Mouse (Mus musculus): ENCODE data around the gene Clec5a. TPM values are rescaled to one million over a fixed set of nuclear protein-coding genes. Genes with fewer than 3 reads are reported as not detected.
"Not testable (repeated sequence)": the region's sequence is repeated elsewhere in the genome, so short reads cannot be mapped to it uniquely, and the experiment has no call there.

Clec5a gene
- polyA plus RNA-seq, 1 experiment = 1.2 TPM

GRCm38 (mm10) chr6:40610244-40610643, 24.6 kb upstream of the Clec5a start:
- 96% methylated on average over 8 of the region's 8 CpGs for whole genome bisulfite sequencing
- Histone ChIP-seq H3K4me1 (replicated peaks; ENCODE audit: control insufficient read depth, insufficient read depth, low read length) (no peaks in the 10 kb centered on the region), H3K27me3 (ENCODE audit: control insufficient read depth, insufficient read depth, low read length) (no peaks in the 10 kb centered on the region), H3K27ac (ENCODE audit: control insufficient read depth, insufficient read depth, low read length) (no peak overlapping the region), H3K4me3 (ENCODE audit: control insufficient read depth, insufficient read depth, low read length) (no peak overlapping the region), H3K36me3 (ENCODE audit: control insufficient read depth, insufficient read depth, low read length) (no peaks in the 10 kb centered on the region)
- TF ChIP-seq POLR2A (IDR thresholded peaks at IDR 0.05; ENCODE audit: control insufficient read depth, extremely low read depth, insufficient read depth, low read length, poor library complexity) = no peak
- no peak for TF ChIP-seq CTCF (IDR thresholded peaks at IDR 0.05; ENCODE audit: borderline replicate concordance, control insufficient read depth, extremely low read depth, insufficient read depth, low read length, poor library complexity)
- no peak for DNase-seq

DNA sequence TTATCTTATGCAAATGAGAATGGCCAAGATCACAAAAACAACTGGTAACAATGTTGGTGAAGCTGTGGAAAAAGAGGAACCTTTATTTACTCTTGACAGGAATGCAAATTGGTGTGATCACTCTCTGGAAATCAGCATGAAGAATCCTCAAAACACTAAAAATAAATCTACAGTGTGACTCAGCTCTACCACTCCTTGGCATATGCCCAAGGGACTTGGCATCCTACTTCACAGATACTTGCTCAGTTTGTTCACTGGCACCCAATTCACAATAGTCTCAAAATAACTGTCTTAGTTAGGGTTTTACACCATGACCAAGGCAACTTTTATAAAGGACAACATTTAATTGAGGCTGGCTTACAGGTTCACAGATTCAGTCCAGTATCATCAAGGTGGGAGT, 21.8 kb upstream of the Clec5a start:
- Histone ChIP-seq H3K27me3 (ENCODE audit: control insufficient read depth, insufficient read depth, low read length) (no peaks in the 10 kb centered on the region), H3K4me3 (ENCODE audit: control insufficient read depth, insufficient read depth, low read length) (no peak overlapping the region), H3K36me3 (ENCODE audit: control insufficient read depth, insufficient read depth, low read length) (no peaks in the 10 kb centered on the region), H3K4me1 (replicated peaks; ENCODE audit: control insufficient read depth, insufficient read depth, low read length) (no peaks in the 10 kb centered on the region), H3K27ac (ENCODE audit: control insufficient read depth, insufficient read depth, low read length) (no peak overlapping the region)
- no peak for TF ChIP-seq CTCF (IDR thresholded peaks at IDR 0.05; ENCODE audit: borderline replicate concordance, control insufficient read depth, extremely low read depth, insufficient read depth, low read length, poor library complexity)
- TF ChIP-seq POLR2A (IDR thresholded peaks at IDR 0.05; ENCODE audit: control insufficient read depth, extremely low read depth, insufficient read depth, low read length, poor library complexity) = no peak
- DNase-seq = no peak

DNA sequence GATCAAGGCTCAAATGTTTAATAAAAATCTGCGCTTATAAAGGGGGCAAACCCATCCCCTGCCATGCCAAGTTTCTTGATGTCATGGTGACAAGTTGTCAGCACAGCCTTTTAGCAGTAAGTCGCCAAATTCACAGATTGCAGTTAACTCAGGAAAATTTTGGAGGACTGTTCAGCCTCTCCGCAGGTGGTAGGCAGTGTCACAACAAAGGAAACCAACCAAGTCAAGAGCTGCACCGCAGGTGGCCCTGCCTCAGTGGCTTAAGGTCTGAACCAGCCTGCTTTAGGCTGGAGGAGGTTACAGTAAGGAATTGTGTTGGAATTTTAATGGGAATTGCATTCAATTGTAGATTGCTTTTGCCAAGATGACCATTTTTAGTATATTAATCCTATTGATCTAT, 12.9 kb upstream of the Clec5a start:
- DNase-seq; H3K36me3 ChIP-seq (ENCODE audit: control insufficient read depth, insufficient read depth, low read length); H3K27me3 ChIP-seq (ENCODE audit: control insufficient read depth, insufficient read depth, low read length); H3K27ac ChIP-seq (ENCODE audit: control insufficient read depth, insufficient read depth, low read length); H3K4me3 ChIP-seq (ENCODE audit: control insufficient read depth, insufficient read depth, low read length); H3K4me1 ChIP-seq (replicated peaks; ENCODE audit: control insufficient read depth, insufficient read depth, low read length): not testable (repeated sequence)
- WGBS = 78% methylated on average over 4 of the region's 4 CpGs

GRCm38 (mm10) chr6:40594804-40595550, 9.4 kb upstream of the Clec5a start:
- H3K4me3 ChIP-seq (ENCODE audit: control insufficient read depth, insufficient read depth, low read length) = no peak overlapping the region
- no peaks in the 10 kb centered on the region for H3K4me1 ChIP-seq (replicated peaks; ENCODE audit: control insufficient read depth, insufficient read depth, low read length)
- H3K27ac ChIP-seq (ENCODE audit: control insufficient read depth, insufficient read depth, low read length) = no peak overlapping the region
- no peaks in the 10 kb centered on the region for H3K27me3 ChIP-seq (ENCODE audit: control insufficient read depth, insufficient read depth, low read length)
- no peak for DNase-seq
- 26% methylated on average over 3 of the region's 3 CpGs for WGBS
- no peak for TF ChIP-seq CTCF (IDR thresholded peaks at IDR 0.05; ENCODE audit: borderline replicate concordance, control insufficient read depth, extremely low read depth, insufficient read depth, low read length, poor library complexity)
- no peak for TF ChIP-seq POLR2A (IDR thresholded peaks at IDR 0.05; ENCODE audit: control insufficient read depth, extremely low read depth, insufficient read depth, low read length, poor library complexity)
- H3K36me3 ChIP-seq (ENCODE audit: control insufficient read depth, insufficient read depth, low read length) = no peaks in the 10 kb centered on the region

DNA sequence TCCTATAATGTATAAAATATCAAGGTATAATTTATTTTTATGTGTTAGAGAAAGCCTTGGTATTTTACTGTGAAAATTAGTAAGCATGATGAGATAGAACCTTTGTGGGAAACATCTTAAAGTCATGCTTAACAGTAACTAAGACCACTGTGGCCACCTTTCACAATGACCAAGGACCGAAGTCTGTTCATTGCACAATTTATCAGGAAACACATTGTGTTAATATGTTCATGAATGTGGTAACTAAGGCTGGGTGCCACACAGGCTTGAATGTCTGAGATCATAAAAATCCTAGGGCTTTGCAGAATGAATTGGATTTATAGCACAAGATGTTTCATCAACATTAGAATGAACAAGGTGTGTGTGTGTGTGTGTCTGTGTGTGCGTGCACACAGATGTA, 2.7 kb upstream of the Clec5a start:
- no peaks in the 10 kb centered on the region for H3K36me3 ChIP-seq (ENCODE audit: control insufficient read depth, insufficient read depth, low read length)
- no peaks in the 10 kb centered on the region for H3K27me3 ChIP-seq (ENCODE audit: control insufficient read depth, insufficient read depth, low read length)
- H3K4me1 ChIP-seq (replicated peaks; ENCODE audit: control insufficient read depth, insufficient read depth, low read length) = no peaks in the 10 kb centered on the region
- H3K4me3 ChIP-seq (ENCODE audit: control insufficient read depth, insufficient read depth, low read length) = no peak overlapping the region
- TF ChIP-seq POLR2A (IDR thresholded peaks at IDR 0.05; ENCODE audit: control insufficient read depth, extremely low read depth, insufficient read depth, low read length, poor library complexity) = no peak
- H3K27ac ChIP-seq (ENCODE audit: control insufficient read depth, insufficient read depth, low read length) = no peak overlapping the region
- 98% methylated on average over 2 of the region's 2 CpGs for WGBS
- DNase-seq = no peak

DNA sequence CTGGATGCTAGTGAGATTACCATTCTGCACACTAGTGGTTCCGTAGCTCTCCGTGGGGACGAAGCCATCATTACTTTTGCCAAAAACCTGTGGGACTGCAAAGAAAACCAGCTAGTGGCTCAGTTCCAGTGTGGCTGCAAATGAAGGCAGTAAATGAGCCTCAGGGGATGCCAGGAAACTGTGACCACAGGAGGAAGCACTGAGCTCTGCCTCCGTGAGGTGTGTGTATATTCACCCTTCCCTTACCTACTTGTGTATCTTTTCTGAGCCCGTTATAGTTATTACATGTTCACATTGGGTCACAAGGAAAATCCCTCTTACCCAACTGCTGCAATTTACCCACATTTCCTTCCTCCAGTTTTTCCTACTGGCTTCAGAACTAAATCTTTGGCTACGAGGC, 1.3 kb downstream of the Clec5a start:
- H3K27me3 ChIP-seq (ENCODE audit: control insufficient read depth, insufficient read depth, low read length) = no peaks in the 10 kb centered on the region
- no peak overlapping the region for H3K4me3 ChIP-seq (ENCODE audit: control insufficient read depth, insufficient read depth, low read length)
- TF ChIP-seq CTCF (IDR thresholded peaks at IDR 0.05; ENCODE audit: borderline replicate concordance, control insufficient read depth, extremely low read depth, insufficient read depth, low read length, poor library complexity) (no peak), POLR2A (IDR thresholded peaks at IDR 0.05; ENCODE audit: control insufficient read depth, extremely low read depth, insufficient read depth, low read length, poor library complexity) (no peak)
- WGBS = 19% methylated on average over 6 of the region's 6 CpGs
- H3K27ac ChIP-seq (ENCODE audit: control insufficient read depth, insufficient read depth, low read length) = no peak overlapping the region
- no peaks in the 10 kb centered on the region for H3K36me3 ChIP-seq (ENCODE audit: control insufficient read depth, insufficient read depth, low read length)
- H3K4me1 ChIP-seq (replicated peaks; ENCODE audit: control insufficient read depth, insufficient read depth, low read length) = no peaks in the 10 kb centered on the region
- no peak for DNase-seq

GRCm38 (mm10) chr6:40576305-40576704, 9.3 kb downstream of the Clec5a start:
- no peak for TF ChIP-seq CTCF (IDR thresholded peaks at IDR 0.05; ENCODE audit: borderline replicate concordance, control insufficient read depth, extremely low read depth, insufficient read depth, low read length, poor library complexity)
- TF ChIP-seq POLR2A (IDR thresholded peaks at IDR 0.05; ENCODE audit: control insufficient read depth, extremely low read depth, insufficient read depth, low read length, poor library complexity) = no peak
- DNase-seq = no peak
- 5% methylated on average over 1 of the region's 1 CpGs for WGBS
- Histone ChIP-seq H3K4me3 (ENCODE audit: control insufficient read depth, insufficient read depth, low read length) (no peak overlapping the region), H3K27me3 (ENCODE audit: control insufficient read depth, insufficient read depth, low read length) (no peaks in the 10 kb centered on the region), H3K36me3 (ENCODE audit: control insufficient read depth, insufficient read depth, low read length) (no peaks in the 10 kb centered on the region), H3K27ac (ENCODE audit: control insufficient read depth, insufficient read depth, low read length) (no peak overlapping the region), H3K4me1 (replicated peaks; ENCODE audit: control insufficient read depth, insufficient read depth, low read length) (no peaks in the 10 kb centered on the region)

Data from thymus, adult 2 months (tissue).